ENCODE assay signal across 26 mouse cellular contexts in genomic region chr4:136801463-136801862, GRCm38 (mm10). TPM values are rescaled to one million over a fixed set of nuclear protein-coding genes. Genes with fewer than 3 reads are reported as not detected.
DNase-seq lines count a peak whose midpoint lies in the region; ATAC-seq and TF ChIP-seq lines count a peak whose summit lies in the region.
"Had no signal": no experiment of that assay in that cellular context is flagged by ENCODE, and none has a peak within 500 bp of the region (broad histone marks: within the 10 kb centered on the region; RNA-seq: fewer than 3 reads in every experiment).

No protein-coding gene starts in this region.

- ATAC-seq in megakaryocyte, adult 5-6 weeks (ENCODE audit: poor library complexity, severe bottlenecking): no peak
- no peak for ATAC-seq in stomach, embryonic 16.5 days (ENCODE audit: insufficient read depth, low FRiP score)
- ATAC-seq: hindbrain, postnatal 0 days; midbrain, embryonic 16.5 days had no signal

- no peak for TF ChIP-seq CTCF in C2C12 (IDR thresholded peaks at IDR 0.05; ENCODE audit: control insufficient read depth, insufficient read depth, insufficient read length)
- no peak for TF ChIP-seq CTCF in layer of hippocampus, adult 2 months (conservative IDR thresholded peaks at IDR 0.05)

- H3K4me1 ChIP-seq in megakaryocyte, embryonic 14.5 days: peaks cover 60% of the 10 kb centered on the region
- peaks cover 72% of the 10 kb centered on the region for H3K4me1 ChIP-seq in stomach, embryonic 16.5 days (ENCODE audit: control insufficient read depth, insufficient read depth, low read length)

- no peaks in the 10 kb centered on the region for H3K9me3 ChIP-seq in megakaryocyte, embryonic 14.5 days
- no peaks in the 10 kb centered on the region for H3K9me3 ChIP-seq in stomach, embryonic 16.5 days (replicated peaks; ENCODE audit: control insufficient read depth, low read length)
- H3K9me3 ChIP-seq: embryonic facial prominence, embryonic 13.5 days; forebrain, embryonic 12.5 days; heart, embryonic 13.5 days; limb, embryonic 15.5 days; lung, embryonic 15.5 days; neural tube, embryonic 15.5 days had no signal

- H3K27me3 ChIP-seq in megakaryocyte, embryonic 14.5 days (replicated peaks): peaks cover 68% of the 10 kb centered on the region
- H3K27me3 ChIP-seq in C2C12 (ENCODE audit: control insufficient read depth, insufficient read depth, insufficient read length): no peaks in the 10 kb centered on the region
- H3K27me3 ChIP-seq in stomach, embryonic 16.5 days (ENCODE audit: control insufficient read depth, insufficient read depth, low read length): no peaks in the 10 kb centered on the region
- H3K27me3 ChIP-seq: embryonic facial prominence, embryonic 13.5 days; forebrain, embryonic 12.5 days; neural tube, embryonic 15.5 days had no signal

- no peak overlapping the region for H3ac ChIP-seq in C2C12 (ENCODE audit: control insufficient read depth, insufficient read length, low read depth)

- H3K36me3 ChIP-seq in megakaryocyte, embryonic 14.5 days (replicated peaks; ENCODE audit: low read length): no peaks in the 10 kb centered on the region
- no peaks in the 10 kb centered on the region for H3K36me3 ChIP-seq in C2C12 (ENCODE audit: control insufficient read depth, insufficient read depth)
- H3K36me3 ChIP-seq in stomach, embryonic 16.5 days (ENCODE audit: control insufficient read depth, insufficient read depth, low read length): no peaks in the 10 kb centered on the region
- H3K36me3 ChIP-seq: heart, embryonic 13.5 days; limb, embryonic 15.5 days; lung, embryonic 15.5 days; neural tube, embryonic 15.5 days had no signal

- H3K79me3 ChIP-seq in C2C12 (ENCODE audit: low read depth): no peaks in the 10 kb centered on the region

- DNase-seq in gonadal fat pad, adult 2 months (ENCODE audit: low read depth): peak; percentile 16
- DNase-seq in layer of hippocampus, adult 2 months (ENCODE audit: low spot score in 2 of 2): no peak
- DNase-seq in frontal cortex, postnatal 10 days (ENCODE audit: low spot score in 2 of 2): no peak
- DNase-seq: cerebellum, adult 11 months; cerebellum, postnatal 14 days; heart, adult 11 months; heart, postnatal 14 days; kidney, adult 18-20 months; kidney, postnatal 4 days; layer of hippocampus, adult 9-11 months; left cerebral cortex, postnatal 4 days; right cerebral cortex, adult 18-20 months had no signal

- no peak overlapping the region for H3K4me2 ChIP-seq in stomach, embryonic 16.5 days (ENCODE audit: low read depth, low read length)
- H3K4me2 ChIP-seq: forebrain, embryonic 12.5 days; limb, embryonic 15.5 days; lung, embryonic 15.5 days; neural tube, embryonic 15.5 days had no signal

- H3K9ac ChIP-seq in stomach, embryonic 16.5 days (ENCODE audit: low read length): no peak overlapping the region
- H3K9ac ChIP-seq: embryonic facial prominence, embryonic 13.5 days; forebrain, embryonic 12.5 days; limb, embryonic 15.5 days; liver, embryonic 14.5 days; lung, embryonic 15.5 days; neural tube, embryonic 15.5 days had no signal

- H3K27ac ChIP-seq in stomach, embryonic 16.5 days (ENCODE audit: low read length): peak overlapping the region; percentile 89
- H3K27ac ChIP-seq in layer of hippocampus, adult 2 months: no peak overlapping the region
- H3K27ac ChIP-seq: heart, embryonic 13.5 days; hindbrain, postnatal 0 days; limb, embryonic 15.5 days; liver, embryonic 14.5 days; lung, embryonic 15.5 days; neural tube, embryonic 15.5 days had no signal

- H3K79me2 ChIP-seq in C2C12 (ENCODE audit: control insufficient read depth, insufficient read depth): peaks cover 34% of the 10 kb centered on the region

- H3K4me3 ChIP-seq in megakaryocyte, embryonic 14.5 days (replicated peaks): peak overlapping the region; percentile 31
- no peak overlapping the region for H3K4me3 ChIP-seq in C2C12 (ENCODE audit: insufficient read depth, poor library complexity, severe bottlenecking)
- no peak overlapping the region for H3K4me3 ChIP-seq in stomach, embryonic 16.5 days (replicated peaks; ENCODE audit: low read length)
- no peak overlapping the region for H3K4me3 ChIP-seq in layer of hippocampus, adult 2 months
- H3K4me3 ChIP-seq: embryonic facial prominence, embryonic 13.5 days; erythroblast, embryonic 14.5 days; forebrain, embryonic 12.5 days; heart, embryonic 13.5 days; limb, embryonic 15.5 days; lung, embryonic 15.5 days; neural tube, embryonic 15.5 days had no signal

- 79% methylated on average over 8 of the region's 8 CpGs for WGBS in stomach, embryonic 16.5 days

TF ChIP-seq in C2C12, 6 proteins besides CTCF, POLR2A, EP300 and RAD21:
- TF ChIP-seq CEBPB (IDR thresholded peaks at IDR 0.05; ENCODE audit: low read depth) (no peak), MYOD1 (IDR thresholded peaks at IDR 0.05; ENCODE audit: control insufficient read depth, insufficient read length, low read depth) (peak; percentile 5)

RNA-seq across cellular contexts. Expression of gene Ephb2, which starts 34.3 kb away (rescaled TPM):
- 0.20 TPM in 1 of 2 replicates, not detected in the other for polyA plus RNA-seq in megakaryocyte, embryonic 14.5 days (2012; ENCODE audit: insufficient read depth, low replicate concordance)
- 1.1 and 1.4 TPM in 2 replicates for total RNA-seq in megakaryocyte, adult 5-6 weeks (2015)
- total RNA-seq in megakaryocyte, adult 5-6 weeks (2017): 0.77 and 1.2 TPM in 2 replicates
- polyA plus RNA-seq in C2C12 (2012; fragmentation: generic; extraction: Trizol): 16.8 TPM
- polyA plus RNA-seq in gonadal fat pad, adult 2 months (2012; rRNA removed): 14.4 and 20.6 TPM in 2 replicates
- polyA plus RNA-seq in stomach, embryonic 16.5 days (2015; fragmentation: Nextera tagmentation; extraction: Ambion mirVana): 3.3 and 3.8 TPM in 2 replicates
- total RNA-seq in layer of hippocampus, adult 2 months (2021): 10 to 100 TPM; 21.8 to 22.1 TPM
- polyA plus RNA-seq: erythroblast, embryonic 14.5 days had no signal
